Mouse (Mus musculus): ENCODE measurements around the gene Piwil1. TPM values are rescaled to one million over a fixed set of nuclear protein-coding genes. Genes with fewer than 3 reads are reported as not detected.

Piwil1 gene
- total RNA-seq, 2 experiments from 2014 or later, result not detected

Other genes starting within 250 kb of the Piwil1 start
- under 1 TPM; 0.14 to 0.19 TPM for gene Fzd10, start 101.7 kb upstream of the Piwil1 start, total RNA-seq (2021)